Mouse (Mus musculus) limb, embryonic 11.5 days (tissue): Measurements from ENCODE around the gene Prpf40b. TPM values are rescaled to one million over a fixed set of nuclear protein-coding genes. Genes with fewer than 3 reads are reported as not detected.

ENCODE experiments used
- ATAC-seq: fragments of 200-750 bp; cut with Nextera tagmentation; 2 replicates; pipeline ENCODE4 v1.8.0; 2017; ENCODE audit warnings: low read depth; ENCODE audit not compliant: insufficient number of reproducible peaks, low FRiP score, low TSS enrichment
- DNase-seq: peaks from one replicate; pipeline ENCODE4 v3.0.0-alpha.2; 2015; ENCODE audit warnings: low spot score
- H3K27ac ChIP-seq: fragments of 300-500 bp; sonication (generic); replicated peaks from 2 replicates; pipeline ENCODE4 v1.5.1; 2014; ENCODE audit warnings: low read depth, mild to moderate bottlenecking, low read length
- H3K27me3 ChIP-seq: fragments of 300-500 bp; sonication (generic); 2 replicates; pipeline ENCODE4 v1.6.1; 2014; ENCODE audit warnings: mild to moderate bottlenecking, low read length, mixed read lengths; ENCODE audit not compliant: control insufficient read depth, insufficient read depth
- H3K36me3 ChIP-seq: fragments of 300-500 bp; sonication (generic); 2 replicates; pipeline ENCODE4 v1.6.1; 2014; ENCODE audit warnings: mild to moderate bottlenecking, low read length, moderate library complexity, mixed read lengths; ENCODE audit not compliant: control insufficient read depth, insufficient read depth
- H3K4me1 ChIP-seq: fragments of 300-500 bp; sonication (generic); 2 replicates; pipeline ENCODE4 v1.6.1; 2014; ENCODE audit warnings: low read length, mixed read lengths; ENCODE audit not compliant: control insufficient read depth, insufficient read depth
- H3K4me2 ChIP-seq: fragments of 300-500 bp; sonication (generic); 2 replicates; pipeline ENCODE4 v1.6.1; 2014; ENCODE audit warnings: low read depth, mild to moderate bottlenecking, moderate library complexity; ENCODE audit not compliant: severe bottlenecking
- H3K4me3 ChIP-seq: fragments of 300-500 bp; sonication (generic); 2 replicates; pipeline ENCODE4 v1.5.1; 2014; ENCODE audit warnings: low read depth, low read length
- H3K9ac ChIP-seq: fragments of 300-500 bp; sonication (generic); 2 replicates; pipeline ENCODE4 v1.6.1; 2014; ENCODE audit warnings: mild to moderate bottlenecking, low read length
- H3K9me3 ChIP-seq: fragments of 300-500 bp; sonication (generic); 2 replicates; pipeline ENCODE4 v1.6.1; 2016; ENCODE audit warnings: low read length; ENCODE audit not compliant: control insufficient read depth
- WGBS: fragments of 180-500 bp; shearing (Covaris S2); extraction: QIAGEN DNeasy Blood & Tissue Kit; methylation state at CpG from one replicate; pipeline ENCODE4 v1.1.7; 2014; 5-methylcytosine and 5-hydroxymethylcytosine counted together
- polyA plus RNA-seq: library from polyadenylated mRNA; unstranded; fragments of >200 nt; fragmentation: Nextera tagmentation; extraction: Ambion mirVana; gene quantifications from 2 replicates; pipeline ENCODE4 v1.2.1, GENCODE M21; 2014

Prpf40b gene
- polyA plus RNA-seq, 1 experiment from 2014 or later = 51.9 TPM

DNA sequence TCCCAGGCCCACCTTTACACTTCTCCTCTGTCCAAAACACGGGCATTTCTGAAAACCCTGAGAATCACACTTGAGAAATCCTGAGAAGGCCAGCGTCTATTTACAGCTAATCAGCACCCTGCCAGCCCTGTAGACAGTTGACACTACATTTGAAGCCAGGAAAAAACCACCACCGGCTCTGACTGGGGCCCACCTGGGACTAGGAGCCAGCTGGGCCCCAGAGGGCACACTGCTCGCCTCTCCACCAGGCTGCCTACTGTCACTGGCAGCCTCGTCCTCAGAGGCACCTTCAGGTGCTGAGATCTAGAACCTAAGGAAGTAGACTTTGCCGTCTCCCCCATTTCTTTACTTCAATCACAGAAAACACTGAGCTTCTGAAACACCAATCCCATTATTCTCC, 60.8 kb downstream of the Prpf40b start:
- no peaks in the 10 kb centered on the region; the same call in 1 of the 2 replicates for H3K4me1 ChIP-seq
- WGBS = 73% methylated on average over 6 of the region's 6 CpGs

GRCm38 (mm10) chr15:99356462-99356861, 61.6 kb downstream of the Prpf40b start:
- no peak overlapping the region for H3K4me2 ChIP-seq
- H3K9ac ChIP-seq = no peak overlapping the region
- no peaks in the 10 kb centered on the region; the same call in 1 of the 2 replicates for H3K4me1 ChIP-seq
- no peak overlapping the region for H3K4me3 ChIP-seq
- no peaks in the 10 kb centered on the region for H3K9me3 ChIP-seq
- no peaks in the 10 kb centered on the region for H3K27me3 ChIP-seq
- H3K27ac ChIP-seq = no peak overlapping the region
- WGBS = 75% methylated on average over 6 of the region's 6 CpGs
- H3K36me3 ChIP-seq = no peaks in the 10 kb centered on the region
- DNase-seq = no peak
- no peak for ATAC-seq

More for the DNA sequence above, 60.8 kb downstream of the Prpf40b start:
- no peak overlapping the region for H3K9ac ChIP-seq
- ATAC-seq = no peak
- no peaks in the 10 kb centered on the region for H3K9me3 ChIP-seq
- DNase-seq = no peak
- H3K4me2 ChIP-seq = no peak overlapping the region
- no peaks in the 10 kb centered on the region for H3K36me3 ChIP-seq
- H3K27ac ChIP-seq = no peak overlapping the region
- H3K27me3 ChIP-seq = no peaks in the 10 kb centered on the region
- H3K4me3 ChIP-seq = no peak overlapping the region

DNA sequence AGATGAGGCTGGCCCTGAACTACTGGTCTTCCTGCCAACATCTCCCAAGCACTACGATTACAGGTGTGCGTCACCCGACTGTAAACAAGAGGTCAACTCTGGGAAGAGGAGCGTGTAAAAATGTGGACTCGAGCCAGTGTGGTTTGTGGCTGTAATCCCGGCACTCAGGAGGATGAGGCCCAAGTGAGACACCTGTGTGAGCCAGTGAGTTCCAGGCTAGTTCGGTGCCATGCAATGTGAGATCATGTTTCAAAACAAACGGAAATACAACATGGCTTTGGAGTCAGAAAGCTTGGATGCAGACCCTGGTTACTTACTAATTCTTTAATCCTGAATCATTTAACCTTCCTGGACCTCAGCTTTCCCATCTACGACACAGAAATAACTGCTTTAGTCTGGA, 64.1 kb downstream of the Prpf40b start:
- ATAC-seq (no peak), DNase-seq (no peak)
- Histone ChIP-seq H3K27ac (no peak overlapping the region), H3K36me3 (no peaks in the 10 kb centered on the region), H3K4me3 (no peak overlapping the region), H3K9me3 (no peaks in the 10 kb centered on the region), H3K9ac (no peak overlapping the region), H3K4me1 (no peaks in the 10 kb centered on the region), H3K27me3 (no peaks in the 10 kb centered on the region), H3K4me2 (no peak overlapping the region)
- 77% methylated on average over 9 of the region's 9 CpGs for WGBS

DNA sequence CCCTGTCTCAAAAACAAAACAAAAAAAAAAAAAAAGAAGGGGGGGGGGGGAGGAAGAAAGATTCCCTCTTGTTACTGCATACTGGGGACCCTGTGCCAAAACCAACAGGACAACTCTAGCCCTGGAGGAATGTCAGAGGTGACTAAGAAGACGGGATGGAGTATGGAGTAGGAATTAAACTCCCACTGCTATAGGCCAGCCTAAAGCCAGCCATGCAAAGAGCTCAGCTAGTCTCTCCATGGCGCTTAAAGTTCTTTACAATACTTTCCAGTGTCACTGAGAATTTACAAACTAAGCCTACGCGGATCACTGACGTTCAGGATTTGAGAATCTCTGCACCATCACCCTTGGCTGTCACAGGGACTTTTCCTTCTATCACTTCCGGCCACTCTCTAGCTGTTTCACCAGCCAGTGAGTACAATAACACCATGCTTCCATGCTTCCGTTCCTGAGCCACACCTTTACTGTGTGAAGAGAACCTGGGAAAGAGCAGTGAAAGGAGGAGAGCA, 69.2 kb downstream of the Prpf40b start:
- Histone ChIP-seq H3K4me3 (no peak overlapping the region), H3K4me2 (no peak overlapping the region), H3K27me3 (no peaks in the 10 kb centered on the region), H3K27ac (no peak overlapping the region), H3K9me3 (no peaks in the 10 kb centered on the region), H3K9ac (no peak overlapping the region), H3K4me1 (peaks cover 12% of the 10 kb centered on the region), H3K36me3 (no peaks in the 10 kb centered on the region)
- DNase-seq = no peak
- WGBS = 84% methylated on average over 7 of the region's 7 CpGs
- ATAC-seq = no peak

DNA sequence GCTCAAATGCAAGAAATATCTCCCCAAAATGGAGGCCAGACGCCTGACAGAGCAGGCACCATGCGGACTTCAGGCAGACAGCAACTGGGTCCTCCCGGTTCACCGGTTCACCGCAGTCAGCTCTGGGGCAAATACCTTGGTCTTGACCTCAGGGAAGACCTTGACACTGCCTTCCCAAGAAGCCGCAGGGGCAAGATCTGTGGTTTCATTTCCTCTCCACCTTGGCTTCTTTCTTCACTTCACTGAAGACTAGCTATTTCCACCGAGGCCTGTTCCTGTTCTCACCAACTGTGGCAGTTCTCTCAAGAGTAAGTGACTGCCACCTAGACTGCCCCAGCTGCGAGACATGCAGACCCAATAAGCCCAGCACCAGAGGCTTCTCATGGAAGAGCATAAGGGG, 70.0 kb downstream of the Prpf40b start:
- H3K27ac ChIP-seq = no peak overlapping the region
- no peaks in the 10 kb centered on the region for H3K27me3 ChIP-seq

More for the DNA sequence above, 70.0 kb downstream of the Prpf40b start:
- no peak for DNase-seq
- Histone ChIP-seq H3K4me3 (no peak overlapping the region), H3K9ac (no peak overlapping the region), H3K9me3 (no peaks in the 10 kb centered on the region), H3K4me2 (no peak overlapping the region), H3K4me1 (peaks cover 14% of the 10 kb centered on the region), H3K36me3 (no peaks in the 10 kb centered on the region)
- ATAC-seq = no peak
- WGBS = 71% methylated on average over 8 of the region's 8 CpGs

Other genes starting within 250 kb of the Prpf40b start
- 0.10 and 0.11 TPM in 2 replicates for gene Prph, start 239.9 kb upstream of the Prpf40b start, polyA plus RNA-seq
- gene Troap, start 220.5 kb upstream of the Prpf40b start, polyA plus RNA-seq = 33.4 and 37.2 TPM in 2 replicates
- not detected in 2 replicates for gene C1ql4, start 207.3 kb upstream of the Prpf40b start, polyA plus RNA-seq
- 0.61 and 0.62 TPM in 2 replicates for gene Dnajc22, start 201.9 kb upstream of the Prpf40b start, polyA plus RNA-seq
- 69.2 and 70.1 TPM in 2 replicates for gene Spats2, start 169.2 kb upstream of the Prpf40b start, polyA plus RNA-seq
- 0.07 TPM in 1 of 2 replicates, not detected in the other for gene Kcnh3, start 70.2 kb upstream of the Prpf40b start, polyA plus RNA-seq
- 165 and 168 TPM in 2 replicates for gene Mcrs1, start 43.1 kb upstream of the Prpf40b start, polyA plus RNA-seq
- not detected in 2 replicates for gene Fam186b, start 801 bp downstream of the Prpf40b start, polyA plus RNA-seq
- gene Fmnl3, start 75.4 kb downstream of the Prpf40b start, polyA plus RNA-seq = 26.8 and 31.7 TPM in 2 replicates
- 225 and 238 TPM in 2 replicates for gene Tmbim6, start 97.8 kb downstream of the Prpf40b start, polyA plus RNA-seq
- 14.2 and 15.6 TPM in 2 replicates for gene Nckap5l, start 162.7 kb downstream of the Prpf40b start, polyA plus RNA-seq
- 17.8 and 20.2 TPM in 2 replicates for gene Bcdin3d, start 179.6 kb downstream of the Prpf40b start, polyA plus RNA-seq
- 0.47 TPM in 1 of 2 replicates, not detected in the other for gene Faim2, start 233.1 kb downstream of the Prpf40b start, polyA plus RNA-seq